Mouse (Mus musculus): ENCODE results near the gene Snd1. TPM values are rescaled to one million over a fixed set of nuclear protein-coding genes. Genes with fewer than 3 reads are reported as not detected.

The Snd1 gene
- total and polyA plus RNA-seq, 3 experiments, result 97.4 to 153 (median 109) TPM

- DNase-seq (ENCODE audit: low spot score), result no peak
- Histone ChIP-seq H3K4me3 (ENCODE audit: low read depth, low read length) (no peak overlapping the region), H3K4me1 (ENCODE audit: insufficient read depth, low read depth, low read length) (peaks cover 5% of the 10 kb centered on the region; the same call in 1 of the 2 replicates), H3K36me3 (replicated peaks) (peaks cover 80% of the 10 kb centered on the region), H3K27me3 (ENCODE audit: insufficient read depth, low read length) (no peaks in the 10 kb centered on the region), H3K9me3 (replicated peaks) (no peaks in the 10 kb centered on the region)
- ATAC-seq (ENCODE audit: extremely low read depth, insufficient number of reproducible peaks, low FRiP score, poor library complexity, severe bottlenecking), result no peak
- TF ChIP-seq CTCF (IDR thresholded peaks at IDR 0.05; ENCODE audit: low read depth, low read length) (no peak), GATA1 (IDR thresholded peaks at IDR 0.05; ENCODE audit: borderline replicate concordance, low read length) (no peak), POLR2AphosphoS5 (IDR thresholded peaks at IDR 0.05; ENCODE audit: insufficient replicate concordance, low read depth, low read length) (no peak)
Measured at GRCm38 (mm10) chr6:28867516-28868251, 392.7 kb downstream of the Snd1 start.

DNA sequence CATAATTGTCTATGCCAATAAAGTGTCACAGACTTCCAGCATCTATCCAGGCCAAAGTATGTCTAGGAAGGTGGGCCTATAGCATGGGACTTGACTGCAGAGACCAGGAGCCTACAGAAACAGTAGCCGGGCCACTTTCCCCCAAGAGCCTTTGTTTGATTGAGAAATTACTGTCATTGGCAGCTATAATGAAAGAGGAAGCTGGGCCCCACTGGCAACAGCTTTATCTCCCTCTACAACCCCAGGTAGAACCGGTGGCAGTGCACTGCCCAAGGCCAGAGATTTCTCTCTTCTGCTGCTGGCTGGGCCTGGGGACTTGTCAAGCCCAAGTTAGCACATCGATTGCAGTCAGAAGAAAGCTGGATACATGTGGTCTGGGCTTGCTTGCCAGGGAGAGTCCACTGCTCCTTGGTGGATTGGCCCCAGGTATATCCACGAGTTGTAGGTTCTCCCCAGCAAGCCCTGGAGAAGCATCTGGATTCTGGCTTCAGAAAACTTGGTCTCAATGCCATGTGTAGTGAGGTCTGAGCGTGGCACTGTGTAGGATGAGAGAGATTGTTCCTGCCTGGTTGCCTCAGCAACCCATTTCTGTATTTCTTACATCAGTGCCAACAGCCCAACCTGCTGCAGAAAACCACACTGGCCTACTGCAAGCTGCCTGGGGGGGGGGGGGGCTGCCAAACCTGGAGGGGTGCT is 396.9 kb downstream of the Snd1 start:
- DNase-seq (ENCODE audit: low spot score) (peak; percentile 7), ATAC-seq (ENCODE audit: extremely low read depth, insufficient number of reproducible peaks, low FRiP score, poor library complexity, severe bottlenecking) (no peak)
- H3K9me3 ChIP-seq (replicated peaks), result no peaks in the 10 kb centered on the region
- no peaks in the 10 kb centered on the region for H3K27me3 ChIP-seq (ENCODE audit: insufficient read depth, low read length)
- TF ChIP-seq TAL1 (conservative IDR thresholded peaks at IDR 0.05; ENCODE audit: low read depth, low read length) (no peak), POLR2AphosphoS5 (IDR thresholded peaks at IDR 0.05; ENCODE audit: insufficient replicate concordance, low read depth, low read length) (no peak), GATA1 (IDR thresholded peaks at IDR 0.05; ENCODE audit: borderline replicate concordance, low read length) (no peak), CTCF (IDR thresholded peaks at IDR 0.05; ENCODE audit: low read depth, low read length) (no peak), GATA2 (IDR thresholded peaks at IDR 0.05; ENCODE audit: borderline replicate concordance, low read depth, low read length) (no peak)
- H3K4me1 ChIP-seq (ENCODE audit: insufficient read depth, low read depth, low read length), result peaks cover 5% of the 10 kb centered on the region; the same call in 1 of the 2 replicates
- H3K4me3 ChIP-seq (ENCODE audit: low read depth, low read length), result no peak overlapping the region
- peaks cover 90% of the 10 kb centered on the region for H3K36me3 ChIP-seq (replicated peaks)

DNA sequence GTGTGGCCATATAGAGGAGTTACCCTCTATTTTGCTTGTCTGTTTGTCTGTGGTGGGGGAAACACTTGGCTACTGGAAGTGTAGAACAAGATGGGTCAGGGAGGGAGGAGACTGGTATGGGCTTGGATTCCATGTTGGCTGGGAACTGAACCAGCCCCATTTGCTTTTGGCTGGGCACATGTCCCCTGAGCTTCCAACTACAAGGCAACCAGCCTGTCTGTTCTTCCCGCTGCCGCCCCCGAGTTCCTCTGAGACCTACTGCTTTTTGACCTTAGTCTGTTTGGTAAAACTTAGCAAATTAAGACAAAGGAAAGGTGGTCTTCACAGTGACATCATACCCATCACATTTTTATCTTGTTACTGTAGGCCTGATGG is 397.5 kb downstream of the Snd1 start:
- Histone ChIP-seq H3K36me3 (replicated peaks) (peaks cover 92% of the 10 kb centered on the region), H3K4me1 (ENCODE audit: insufficient read depth, low read depth, low read length) (peaks cover 5% of the 10 kb centered on the region; the same call in 1 of the 2 replicates), H3K27me3 (ENCODE audit: insufficient read depth, low read length) (no peaks in the 10 kb centered on the region), H3K9me3 (replicated peaks) (no peaks in the 10 kb centered on the region), H3K4me3 (ENCODE audit: low read depth, low read length) (no peak overlapping the region)
- ATAC-seq (ENCODE audit: extremely low read depth, insufficient number of reproducible peaks, low FRiP score, poor library complexity, severe bottlenecking), result no peak
- TF ChIP-seq POLR2AphosphoS5 (IDR thresholded peaks at IDR 0.05; ENCODE audit: insufficient replicate concordance, low read depth, low read length), result no peak
- TF ChIP-seq CTCF (IDR thresholded peaks at IDR 0.05; ENCODE audit: low read depth, low read length), result no peak
- no peak for TF ChIP-seq TAL1 (conservative IDR thresholded peaks at IDR 0.05; ENCODE audit: low read depth, low read length)
- TF ChIP-seq GATA2 (IDR thresholded peaks at IDR 0.05; ENCODE audit: borderline replicate concordance, low read depth, low read length), result no peak
- no peak for TF ChIP-seq GATA1 (IDR thresholded peaks at IDR 0.05; ENCODE audit: borderline replicate concordance, low read length)
- no peak for DNase-seq (ENCODE audit: low spot score)

DNA sequence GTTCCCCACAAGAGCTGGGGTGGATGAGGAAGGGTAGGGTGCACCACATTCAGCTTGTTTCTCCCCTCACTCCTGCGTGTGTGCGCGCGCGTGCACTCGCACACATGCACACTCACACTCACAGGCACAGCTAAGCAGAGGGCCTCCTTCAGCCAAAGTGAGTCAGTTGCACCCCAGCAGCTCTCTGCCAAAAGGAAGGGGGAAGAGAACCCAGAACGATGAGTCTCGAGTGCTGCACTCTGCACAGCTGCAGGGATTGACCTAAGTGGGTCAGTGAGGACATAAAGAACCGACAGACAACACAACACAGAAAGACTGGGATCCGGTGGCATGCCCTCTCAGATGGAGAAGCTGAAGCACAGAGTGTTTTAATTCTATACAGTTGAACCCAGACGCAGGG is 399.1 kb downstream of the Snd1 start:
- Histone ChIP-seq H3K4me3 (ENCODE audit: low read depth, low read length) (no peak overlapping the region), H3K4me1 (ENCODE audit: insufficient read depth, low read depth, low read length) (peaks cover 5% of the 10 kb centered on the region; the same call in 1 of the 2 replicates), H3K9me3 (replicated peaks) (no peaks in the 10 kb centered on the region), H3K27me3 (ENCODE audit: insufficient read depth, low read length) (no peaks in the 10 kb centered on the region), H3K36me3 (replicated peaks) (peaks cover 93% of the 10 kb centered on the region)
- ATAC-seq (ENCODE audit: extremely low read depth, insufficient number of reproducible peaks, low FRiP score, poor library complexity, severe bottlenecking), result no peak
- no peak for DNase-seq (ENCODE audit: low spot score)
- TF ChIP-seq GATA2 (IDR thresholded peaks at IDR 0.05; ENCODE audit: borderline replicate concordance, low read depth, low read length) (no peak), GATA1 (IDR thresholded peaks at IDR 0.05; ENCODE audit: borderline replicate concordance, low read length) (no peak), CTCF (IDR thresholded peaks at IDR 0.05; ENCODE audit: low read depth, low read length) (no peak), POLR2AphosphoS5 (IDR thresholded peaks at IDR 0.05; ENCODE audit: insufficient replicate concordance, low read depth, low read length) (no peak), TAL1 (conservative IDR thresholded peaks at IDR 0.05; ENCODE audit: low read depth, low read length) (no peak)

DNA sequence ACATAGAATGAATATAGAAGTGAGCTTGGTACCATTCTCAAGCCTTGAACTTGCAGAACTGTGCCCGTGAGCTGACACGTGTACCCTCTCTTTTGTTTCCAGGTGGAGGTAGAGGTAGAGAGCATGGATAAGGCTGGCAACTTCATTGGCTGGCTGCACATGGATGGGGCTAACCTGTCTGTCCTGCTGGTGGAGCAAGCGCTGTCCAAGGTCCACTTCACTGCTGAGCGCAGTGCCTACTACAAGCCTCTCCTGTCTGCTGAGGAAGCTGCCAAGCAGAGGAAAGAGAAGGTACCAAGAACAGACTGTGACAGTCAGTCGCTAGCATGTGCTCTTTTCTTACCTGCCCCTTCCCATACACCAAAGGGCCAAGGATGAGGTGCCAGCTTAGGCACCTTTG is 399.8 kb downstream of the Snd1 start:
- H3K4me1 ChIP-seq (ENCODE audit: insufficient read depth, low read depth, low read length), result peaks cover 5% of the 10 kb centered on the region; the same call in 1 of the 2 replicates
- DNase-seq (ENCODE audit: low spot score) (no peak), ATAC-seq (ENCODE audit: extremely low read depth, insufficient number of reproducible peaks, low FRiP score, poor library complexity, severe bottlenecking) (no peak)
- TF ChIP-seq TAL1 (conservative IDR thresholded peaks at IDR 0.05; ENCODE audit: low read depth, low read length), result no peak
- TF ChIP-seq GATA1 (IDR thresholded peaks at IDR 0.05; ENCODE audit: borderline replicate concordance, low read length), result no peak
- no peak for TF ChIP-seq GATA2 (IDR thresholded peaks at IDR 0.05; ENCODE audit: borderline replicate concordance, low read depth, low read length)
- TF ChIP-seq POLR2AphosphoS5 (IDR thresholded peaks at IDR 0.05; ENCODE audit: insufficient replicate concordance, low read depth, low read length), result no peak
- TF ChIP-seq CTCF (IDR thresholded peaks at IDR 0.05; ENCODE audit: low read depth, low read length), result no peak
- no peaks in the 10 kb centered on the region for H3K9me3 ChIP-seq (replicated peaks)
- peaks cover 94% of the 10 kb centered on the region for H3K36me3 ChIP-seq (replicated peaks)
- H3K27me3 ChIP-seq (ENCODE audit: insufficient read depth, low read length), result no peaks in the 10 kb centered on the region
- no peak overlapping the region for H3K4me3 ChIP-seq (ENCODE audit: low read depth, low read length)

DNA sequence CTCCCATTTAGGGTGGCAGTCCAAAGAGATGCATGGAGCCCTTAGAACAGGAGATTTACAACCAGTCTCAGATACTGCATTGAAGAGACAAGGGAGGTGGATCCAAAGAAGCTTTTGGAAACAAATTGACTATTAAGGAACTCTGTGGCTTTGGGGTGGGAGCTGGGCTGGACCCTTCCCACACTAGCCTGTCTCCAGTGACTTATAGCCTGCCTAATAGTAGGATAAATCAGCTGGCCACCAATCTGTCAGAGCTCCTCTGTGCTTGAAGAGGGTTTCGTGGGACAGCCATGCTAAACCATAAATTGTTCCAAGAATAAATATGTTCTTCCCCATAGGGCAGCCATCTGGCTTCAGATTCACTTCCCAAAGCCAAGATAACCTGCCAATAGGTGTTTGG is 400.4 kb downstream of the Snd1 start:
- Histone ChIP-seq H3K4me1 (ENCODE audit: insufficient read depth, low read depth, low read length) (peaks cover 5% of the 10 kb centered on the region; the same call in 1 of the 2 replicates), H3K4me3 (ENCODE audit: low read depth, low read length) (no peak overlapping the region), H3K27me3 (ENCODE audit: insufficient read depth, low read length) (no peaks in the 10 kb centered on the region), H3K36me3 (replicated peaks) (peaks cover 96% of the 10 kb centered on the region), H3K9me3 (replicated peaks) (no peaks in the 10 kb centered on the region)
- TF ChIP-seq TAL1 (conservative IDR thresholded peaks at IDR 0.05; ENCODE audit: low read depth, low read length) (no peak), GATA2 (IDR thresholded peaks at IDR 0.05; ENCODE audit: borderline replicate concordance, low read depth, low read length) (no peak), GATA1 (IDR thresholded peaks at IDR 0.05; ENCODE audit: borderline replicate concordance, low read length) (no peak), POLR2AphosphoS5 (IDR thresholded peaks at IDR 0.05; ENCODE audit: insufficient replicate concordance, low read depth, low read length) (no peak), CTCF (IDR thresholded peaks at IDR 0.05; ENCODE audit: low read depth, low read length) (no peak)
- DNase-seq (ENCODE audit: low spot score) (no peak), ATAC-seq (ENCODE audit: extremely low read depth, insufficient number of reproducible peaks, low FRiP score, poor library complexity, severe bottlenecking) (no peak)

All from G1E (cell line).